Comparison of ENCODE assay signal across 29 mouse cellular contexts in the genomic region with DNA sequence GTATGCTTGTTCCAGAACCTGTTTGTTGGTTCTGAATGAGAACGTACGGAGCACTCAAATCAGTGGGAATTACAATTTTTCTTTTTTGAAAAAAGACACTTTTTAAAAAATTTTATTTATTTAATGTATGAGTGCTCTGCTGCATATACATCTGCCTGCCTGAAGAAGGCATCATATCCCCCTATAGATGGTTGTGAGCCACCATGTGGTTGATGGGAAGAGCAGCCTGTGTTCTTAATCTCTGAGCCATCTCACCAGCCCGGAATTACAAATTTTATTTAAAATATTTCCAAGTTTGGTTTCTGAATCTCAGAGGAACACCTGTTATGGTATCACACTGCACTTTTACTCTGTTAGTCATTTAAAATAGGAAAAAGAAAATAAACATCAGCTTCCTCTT. TPM values are rescaled to one million over a fixed set of nuclear protein-coding genes. Genes with fewer than 3 reads are reported as not detected.
DNase-seq lines count a peak whose midpoint lies in the region; ATAC-seq and TF ChIP-seq lines count a peak whose summit lies in the region.
"Had no signal": no experiment of that assay in that cellular context is flagged by ENCODE, and none has a peak within 500 bp of the region (broad histone marks: within the 10 kb centered on the region; RNA-seq: fewer than 3 reads in every experiment).

No protein-coding gene starts in this region.

- H3K9me3 ChIP-seq in forebrain, postnatal 0 days (ENCODE audit: low read length) = no peaks in the 10 kb centered on the region
- no peaks in the 10 kb centered on the region for H3K9me3 ChIP-seq in forebrain, embryonic 15.5 days
- no peaks in the 10 kb centered on the region for H3K9me3 ChIP-seq in kidney, postnatal 0 days (replicated peaks; ENCODE audit: low read length)
- no peaks in the 10 kb centered on the region for H3K9me3 ChIP-seq in lung, postnatal 0 days (ENCODE audit: low read length)
- H3K9me3 ChIP-seq: embryonic facial prominence, embryonic 13.5 days; forebrain, embryonic 10.5 days; heart, embryonic 12.5 days; hindbrain, embryonic 13.5 days; limb, embryonic 13.5 days; liver, embryonic 12.5 days; neural tube, embryonic 13.5 days had no signal

- TF ChIP-seq CTCF in forebrain, postnatal 0 days (IDR thresholded peaks at IDR 0.05; ENCODE audit: low read depth) = peak; percentile 51
- peak; percentile 30; the same call in 1 of the 2 replicates for TF ChIP-seq CTCF in kidney, postnatal 0 days (IDR thresholded peaks at IDR 0.05; ENCODE audit: low read depth)
- TF ChIP-seq CTCF in lung, postnatal 0 days (IDR thresholded peaks at IDR 0.05) = peak; percentile 34; the same call in 1 of the 2 replicates

- no peak overlapping the region for H3K27ac ChIP-seq in forebrain, postnatal 0 days (ENCODE audit: low read depth, low read length)
- H3K27ac ChIP-seq in forebrain, embryonic 15.5 days (replicated peaks) = no peak overlapping the region
- H3K27ac ChIP-seq in kidney, postnatal 0 days = no peak overlapping the region
- H3K27ac ChIP-seq in lung, postnatal 0 days (ENCODE audit: low read length) = no peak overlapping the region
- H3K27ac ChIP-seq: embryonic facial prominence, embryonic 13.5 days; forebrain, embryonic 10.5 days; hindbrain, embryonic 13.5 days; limb, embryonic 13.5 days; liver, embryonic 12.5 days; neural tube, embryonic 13.5 days had no signal

- no peak overlapping the region for H3K4me3 ChIP-seq in forebrain, postnatal 0 days (ENCODE audit: low read depth, low read length)
- H3K4me3 ChIP-seq in forebrain, embryonic 15.5 days = no peak overlapping the region
- no peak overlapping the region for H3K4me3 ChIP-seq in kidney, postnatal 0 days (replicated peaks; ENCODE audit: low read depth, low read length)
- H3K4me3 ChIP-seq in lung, postnatal 0 days (ENCODE audit: low read depth, low read length) = no peak overlapping the region
- H3K4me3 ChIP-seq: embryonic facial prominence, embryonic 13.5 days; forebrain, embryonic 10.5 days; heart, embryonic 12.5 days; hindbrain, embryonic 13.5 days; limb, embryonic 13.5 days; liver, embryonic 12.5 days; neural tube, embryonic 13.5 days had no signal

- ATAC-seq in forebrain, postnatal 0 days = no peak
- no peak for ATAC-seq in forebrain, embryonic 15.5 days (replicated peaks)
- ATAC-seq in kidney, postnatal 0 days (replicated peaks; ENCODE audit: low FRiP score, low read depth) = no peak
- no peak for ATAC-seq in lung, postnatal 0 days
- ATAC-seq: activated CD4-positive, CD25-positive, alpha-beta regulatory T cell, adult 4 months; forebrain, embryonic 16.5 days; inflammation-experienced regulatory T-cells, adult 6 months; liver, embryonic 12.5 days had no signal

- DNase-seq in forebrain, postnatal 0 days = no peak
- no peak for DNase-seq in kidney, postnatal 0 days (ENCODE audit: low spot score)
- no peak for DNase-seq in kidney, adult 9 months
- DNase-seq in lung, postnatal 0 days (ENCODE audit: low spot score) = no peak
- no peak for DNase-seq in lung, postnatal 14 days
- no peak for DNase-seq in frontal cortex, postnatal 36 days (ENCODE audit: low spot score in 2 of 2)
- DNase-seq: adrenal gland, adult 2 months; adrenal gland, postnatal 36 days; cerebellum, adult 8-10 months; cerebellum, postnatal 25 days; gastrocnemius, postnatal 25 days; heart, postnatal 4 days; kidney, adult 2 months; kidney, postnatal 10 days; layer of hippocampus, adult 9-11 months; lung, adult 18-20 months; lung, postnatal 36 days had no signal

- H3K4me1 ChIP-seq in forebrain, postnatal 0 days (ENCODE audit: insufficient read depth) = no peaks in the 10 kb centered on the region
- no peaks in the 10 kb centered on the region for H3K4me1 ChIP-seq in forebrain, embryonic 15.5 days
- no peaks in the 10 kb centered on the region for H3K4me1 ChIP-seq in kidney, postnatal 0 days (replicated peaks; ENCODE audit: insufficient read depth, low read length)
- no peaks in the 10 kb centered on the region for H3K4me1 ChIP-seq in lung, postnatal 0 days (ENCODE audit: insufficient read depth, low read depth, low read length)
- H3K4me1 ChIP-seq: embryonic facial prominence, embryonic 13.5 days; forebrain, embryonic 10.5 days; hindbrain, embryonic 13.5 days; limb, embryonic 13.5 days; liver, embryonic 12.5 days; neural tube, embryonic 13.5 days had no signal

- TF ChIP-seq EP300 in lung, postnatal 0 days (IDR thresholded peaks at IDR 0.05) = no peak

- no peak overlapping the region for H3K9ac ChIP-seq in forebrain, postnatal 0 days
- no peak overlapping the region for H3K9ac ChIP-seq in forebrain, embryonic 15.5 days (replicated peaks)
- no peak overlapping the region for H3K9ac ChIP-seq in kidney, postnatal 0 days (ENCODE audit: low read depth, low read length)
- no peak overlapping the region for H3K9ac ChIP-seq in lung, postnatal 0 days (replicated peaks; ENCODE audit: low read depth)
- H3K9ac ChIP-seq: embryonic facial prominence, embryonic 13.5 days; heart, embryonic 12.5 days; hindbrain, embryonic 13.5 days; limb, embryonic 13.5 days; liver, embryonic 12.5 days; neural tube, embryonic 13.5 days had no signal

- peaks cover 21% of the 10 kb centered on the region for H3K36me3 ChIP-seq in forebrain, postnatal 0 days (ENCODE audit: insufficient read depth)
- peaks cover 17% of the 10 kb centered on the region for H3K36me3 ChIP-seq in forebrain, embryonic 15.5 days
- H3K36me3 ChIP-seq in kidney, postnatal 0 days (ENCODE audit: insufficient read depth, low read length) = peaks cover 10% of the 10 kb centered on the region; the same call in 1 of the 2 replicates
- peaks cover 8% of the 10 kb centered on the region; the same call in 1 of the 2 replicates for H3K36me3 ChIP-seq in lung, postnatal 0 days (ENCODE audit: insufficient read depth, low read length)

- H3K27me3 ChIP-seq in forebrain, postnatal 0 days (ENCODE audit: insufficient read depth, low read length) = no peaks in the 10 kb centered on the region
- no peaks in the 10 kb centered on the region for H3K27me3 ChIP-seq in forebrain, embryonic 15.5 days
- H3K27me3 ChIP-seq in kidney, postnatal 0 days (ENCODE audit: insufficient read depth, low read length) = no peaks in the 10 kb centered on the region
- H3K27me3 ChIP-seq in lung, postnatal 0 days (replicated peaks; ENCODE audit: insufficient read depth, low read length) = no peaks in the 10 kb centered on the region
- H3K27me3 ChIP-seq: embryonic facial prominence, embryonic 13.5 days; heart, embryonic 12.5 days; hindbrain, embryonic 13.5 days; limb, embryonic 13.5 days; liver, embryonic 12.5 days; neural tube, embryonic 13.5 days had no signal

- WGBS in forebrain, postnatal 0 days = 86% methylated on average over 3 of the region's 3 CpGs
- WGBS in forebrain, embryonic 15.5 days = 91% methylated on average over 3 of the region's 3 CpGs
- WGBS in kidney, postnatal 0 days = 89% methylated on average over 3 of the region's 3 CpGs
- WGBS in lung, postnatal 0 days = 82% methylated on average over 3 of the region's 3 CpGs

- H3K4me2 ChIP-seq in forebrain, postnatal 0 days (ENCODE audit: low read depth) = no peak overlapping the region
- no peak overlapping the region for H3K4me2 ChIP-seq in forebrain, embryonic 15.5 days (replicated peaks)
- no peak overlapping the region for H3K4me2 ChIP-seq in kidney, postnatal 0 days (ENCODE audit: low read length)
- H3K4me2 ChIP-seq in lung, postnatal 0 days (replicated peaks; ENCODE audit: low read depth, low read length) = no peak overlapping the region
- H3K4me2 ChIP-seq: embryonic facial prominence, embryonic 13.5 days; heart, embryonic 12.5 days; hindbrain, embryonic 13.5 days; limb, embryonic 13.5 days; liver, embryonic 12.5 days; midbrain, embryonic 11.5 days; neural tube, embryonic 13.5 days had no signal

RNA-seq across cellular contexts. Expression of gene Fam117b, which starts 38.8 kb away (rescaled TPM):
- 53.4 and 79.7 TPM in 2 replicates for total RNA-seq in forebrain, postnatal 0 days (2014; rRNA removed)
- 22.1 and 31.8 TPM in 2 replicates for polyA plus RNA-seq in forebrain, postnatal 0 days (2015; fragmentation: Nextera tagmentation; extraction: Ambion mirVana)
- 28.9 and 30.1 TPM in 2 replicates for polyA plus RNA-seq in forebrain, embryonic 15.5 days (2015; fragmentation: Nextera tagmentation; extraction: Ambion mirVana)
- polyA plus RNA-seq in kidney, postnatal 0 days (2015; fragmentation: Nextera tagmentation; extraction: Ambion mirVana) = 10.7 and 10.9 TPM in 2 replicates
- polyA plus RNA-seq in lung, postnatal 0 days (2015; fragmentation: Nextera tagmentation; extraction: Ambion mirVana) = 12.5 and 12.7 TPM in 2 replicates
